Mouse (Mus musculus) neural tube, embryonic 12.5 days (tissue): Measurements from ENCODE around the gene Defb20. TPM values are rescaled to one million over a fixed set of nuclear protein-coding genes. Genes with fewer than 3 reads are reported as not detected.

Source experiments
- ATAC-seq: fragments of 200-750 bp; cut with Nextera tagmentation; 2 replicates; pipeline ENCODE4 v1.8.0; 2017; ENCODE audit warnings: low read depth, mild to moderate bottlenecking, moderate TSS enrichment, moderate library complexity; ENCODE audit not compliant: low FRiP score
- H3K27ac ChIP-seq: fragments of 300-500 bp; sonication (generic); 2 replicates; pipeline ENCODE4 v1.5.1; 2016
- H3K27me3 ChIP-seq: fragments of 300-500 bp; sonication (generic); replicated peaks from 2 replicates; pipeline ENCODE4 v1.6.1; 2016; ENCODE audit warnings: mild to moderate bottlenecking
- H3K36me3 ChIP-seq: fragments of 300-500 bp; sonication (generic); 2 replicates; pipeline ENCODE4 v1.6.1; 2016; ENCODE audit warnings: mild to moderate bottlenecking
- H3K4me1 ChIP-seq: fragments of 300-500 bp; sonication (generic); 2 replicates; pipeline ENCODE4 v1.6.1; 2016
- H3K4me2 ChIP-seq: fragments of 300-500 bp; sonication (generic); replicated peaks from 2 replicates; pipeline ENCODE4 v1.6.1; 2016; ENCODE audit warnings: mild to moderate bottlenecking
- H3K4me3 ChIP-seq: fragments of 300-500 bp; sonication (generic); 2 replicates; pipeline ENCODE4 v1.5.1; 2016
- H3K9ac ChIP-seq: fragments of 300-500 bp; sonication (generic); 2 replicates; pipeline ENCODE4 v1.6.1; 2016; ENCODE audit warnings: mild to moderate bottlenecking
- H3K9me3 ChIP-seq: fragments of 300-500 bp; sonication (generic); 2 replicates; pipeline ENCODE4 v1.6.1; 2016; ENCODE audit warnings: mild to moderate bottlenecking
- WGBS: fragments of 180-500 bp; shearing (Covaris S2); methylation state at CpG from one replicate; pipeline ENCODE4 v1.1.7; 2016; 5-methylcytosine and 5-hydroxymethylcytosine counted together
- polyA plus RNA-seq: library from polyadenylated mRNA; unstranded; fragments of >200 nt; fragmentation: Nextera tagmentation; extraction: Ambion mirVana; gene quantifications from 2 replicates; pipeline ENCODE4 v1.2.1, GENCODE M21; 2016

The Defb20 gene
- polyA plus RNA-seq, 1 experiment from 2014 or later: not detected

DNA sequence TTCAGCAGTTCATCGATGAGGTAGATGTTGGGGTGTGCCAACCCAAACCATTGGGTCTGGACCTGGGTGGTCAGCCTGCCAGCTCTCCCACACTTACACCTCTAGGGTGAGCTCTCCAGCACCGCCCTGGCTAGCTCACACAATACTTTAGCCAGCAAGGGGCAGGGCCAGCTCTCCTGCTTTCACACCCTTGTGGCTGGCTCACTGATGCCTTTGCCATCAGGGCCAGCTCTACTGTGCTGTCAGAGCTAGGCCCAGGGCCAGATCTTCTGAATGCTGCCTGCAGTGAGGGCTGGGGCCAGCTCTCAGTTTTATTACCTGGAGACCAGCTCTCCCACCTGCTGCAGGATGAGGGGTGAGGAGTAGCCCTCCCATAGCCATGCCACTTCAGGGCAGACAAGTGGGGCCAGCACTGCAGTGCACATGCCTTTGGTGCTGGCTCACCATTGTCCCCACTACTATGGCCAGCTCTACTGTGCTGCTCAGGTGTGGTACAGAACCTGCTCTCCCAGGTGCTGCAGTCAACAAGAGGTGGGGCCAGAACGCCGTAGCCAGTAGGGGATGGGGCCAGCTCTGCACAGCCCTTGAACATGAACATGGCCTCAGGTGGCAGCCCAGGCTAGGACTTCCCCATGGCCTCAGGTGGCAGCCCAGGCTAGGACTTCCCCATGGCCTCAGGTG, 24.6 kb upstream of the Defb20 start:
- no peak overlapping the region for H3K9ac ChIP-seq
- H3K4me1 ChIP-seq: no peaks in the 10 kb centered on the region
- ATAC-seq: no peak
- no peaks in the 10 kb centered on the region for H3K9me3 ChIP-seq
- H3K27ac ChIP-seq: no peak overlapping the region
- H3K4me3 ChIP-seq: no peak overlapping the region
- 0 out of 2 replicates have a peak, but pooled peaks cover 2% of the 10 kb centered on the region for H3K27me3 ChIP-seq
- no peak overlapping the region for H3K4me2 ChIP-seq
- H3K36me3 ChIP-seq: no peaks in the 10 kb centered on the region
- WGBS: 82% methylated on average over 4 of the region's 4 CpGs

DNA sequence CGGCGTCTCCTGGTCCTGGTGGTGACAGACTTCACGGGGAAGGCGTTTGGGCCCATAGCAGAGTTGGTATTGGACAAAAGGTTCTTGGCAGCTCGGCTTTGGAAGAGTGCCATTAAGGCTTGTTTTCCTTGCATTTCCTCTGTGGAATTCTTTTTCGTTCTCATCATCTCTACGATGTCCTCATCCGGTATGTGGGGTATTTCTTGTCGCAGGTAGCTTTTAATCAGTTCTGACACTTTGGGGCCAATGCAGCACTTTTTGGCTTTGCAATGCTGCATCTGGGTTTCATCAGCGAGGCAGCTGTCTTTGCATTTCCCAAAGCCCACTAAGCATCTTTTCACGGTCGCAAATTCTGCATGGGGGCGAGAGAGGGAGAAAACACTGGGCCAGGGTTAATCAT, 17.6 kb upstream of the Defb20 start:
- H3K4me2 ChIP-seq: no peak overlapping the region
- no peak overlapping the region for H3K27ac ChIP-seq
- H3K27me3 ChIP-seq: no peaks in the 10 kb centered on the region
- no peaks in the 10 kb centered on the region for H3K36me3 ChIP-seq
- no peaks in the 10 kb centered on the region for H3K4me1 ChIP-seq
- no peak for ATAC-seq
- no peak overlapping the region for H3K9ac ChIP-seq
- no peaks in the 10 kb centered on the region; the same call in 1 of the 2 replicates for H3K9me3 ChIP-seq
- 61% methylated on average over 13 of the region's 13 CpGs for WGBS
- no peak overlapping the region for H3K4me3 ChIP-seq

DNA sequence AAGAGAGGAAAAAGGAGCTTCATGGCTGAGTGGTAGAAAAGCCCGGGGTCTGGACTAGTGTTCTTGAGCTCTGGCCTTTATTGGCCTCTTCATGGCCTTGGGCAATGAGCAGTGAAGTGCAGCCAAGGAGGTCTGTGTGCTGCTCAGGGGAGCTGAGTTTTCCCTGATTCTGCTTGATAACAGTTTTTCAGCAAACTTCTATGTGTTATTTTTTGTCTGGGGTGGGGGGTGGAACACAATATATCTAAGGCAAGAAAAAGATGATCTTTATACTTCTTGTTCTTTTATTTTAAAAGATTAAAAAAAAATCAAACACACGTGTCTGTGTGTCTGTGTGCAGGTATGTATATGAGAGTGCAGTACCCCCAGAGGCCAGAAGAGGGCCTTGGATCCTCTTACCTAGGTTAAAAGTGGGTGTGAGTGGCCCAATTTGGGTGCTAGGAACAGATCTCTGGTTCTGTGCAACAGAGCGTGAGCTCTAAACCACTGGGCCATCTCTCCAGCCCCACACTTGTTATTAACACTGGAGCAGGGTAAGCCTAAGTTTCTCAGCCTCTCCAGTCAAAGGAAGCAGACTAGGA, 12.2 kb upstream of the Defb20 start, which contains the start of gene Defb23:
TSS of gene Defb23 (minus strand) at position 51 of the 581 bp plus-strand sequence.
- no peak within 1 kb of the TSS for H3K27ac ChIP-seq

DNA sequence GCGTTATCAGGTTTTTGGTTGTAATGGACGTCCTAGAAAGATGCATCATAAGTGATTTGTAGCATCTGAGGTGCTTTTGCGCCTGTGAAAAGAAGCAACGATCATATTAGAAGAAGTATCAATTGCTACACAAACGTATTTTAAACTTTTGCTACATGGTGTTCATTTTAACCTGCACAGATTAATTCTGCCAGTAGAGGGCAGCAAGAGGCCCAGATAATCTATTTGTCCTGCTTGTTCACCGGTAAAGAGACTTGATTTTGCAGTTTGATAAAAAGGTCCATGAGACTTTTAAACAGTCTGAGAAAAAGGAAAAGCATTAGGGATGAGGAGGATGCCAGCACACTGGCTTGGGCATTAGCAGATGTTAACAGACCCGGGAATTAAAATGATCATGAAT, 5.9 kb upstream of the Defb20 start:
- no peak overlapping the region for H3K27ac ChIP-seq
- WGBS: 37% methylated on average over 7 of the region's 7 CpGs
- no peak for ATAC-seq
- no peaks in the 10 kb centered on the region for H3K27me3 ChIP-seq
- H3K9me3 ChIP-seq: no peaks in the 10 kb centered on the region
- H3K36me3 ChIP-seq: no peaks in the 10 kb centered on the region
- H3K4me1 ChIP-seq: no peaks in the 10 kb centered on the region
- no peak overlapping the region for H3K4me2 ChIP-seq
- no peak overlapping the region for H3K4me3 ChIP-seq
- no peak overlapping the region for H3K9ac ChIP-seq

More for the DNA sequence above, 12.2 kb upstream of the Defb20 start, which contains the start of gene Defb23:
- no peak within 1 kb of the TSS for H3K9ac ChIP-seq
- no peak within 1 kb of the TSS for H3K4me3 ChIP-seq
- no peak within 1 kb of the TSS for H3K4me2 ChIP-seq
- WGBS: 91% methylated on average over 3 of the region's 3 CpGs
- H3K27me3 ChIP-seq: no peaks in the 10 kb centered on the region
- ATAC-seq: no peak
- H3K36me3 ChIP-seq: no peaks in the 10 kb centered on the region
- no peaks in the 10 kb centered on the region; the same call in 1 of the 2 replicates for H3K9me3 ChIP-seq
- H3K4me1 ChIP-seq: no peaks in the 10 kb centered on the region

DNA sequence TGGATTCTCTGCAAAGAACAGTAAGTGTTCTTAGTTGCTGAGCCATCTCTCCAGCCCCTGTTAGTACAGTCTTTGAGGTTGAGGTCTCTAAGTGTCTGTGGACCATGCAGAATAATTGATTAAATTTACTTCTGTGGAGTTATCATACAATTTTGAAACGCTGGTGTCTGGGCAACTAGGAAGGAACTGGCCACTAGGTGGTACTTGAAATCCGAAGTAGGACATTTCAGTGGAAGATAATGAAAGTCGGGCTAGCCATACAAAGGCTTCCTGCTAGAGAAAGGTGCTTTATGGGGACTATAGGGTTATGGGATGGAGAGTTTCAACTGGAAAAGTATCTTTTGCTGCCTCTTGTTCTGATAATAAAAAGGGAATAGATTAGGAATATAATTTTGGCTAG, 4.4 kb upstream of the Defb20 start:
- H3K4me3 ChIP-seq: no peak overlapping the region
- no peak overlapping the region for H3K27ac ChIP-seq
- H3K4me1 ChIP-seq: no peaks in the 10 kb centered on the region
- no peak overlapping the region for H3K4me2 ChIP-seq
- no peak for ATAC-seq
- H3K27me3 ChIP-seq: no peaks in the 10 kb centered on the region
- H3K36me3 ChIP-seq: no peaks in the 10 kb centered on the region
- 37% methylated on average over 3 of the region's 3 CpGs for WGBS
- no peaks in the 10 kb centered on the region for H3K9me3 ChIP-seq
- no peak overlapping the region for H3K9ac ChIP-seq

DNA sequence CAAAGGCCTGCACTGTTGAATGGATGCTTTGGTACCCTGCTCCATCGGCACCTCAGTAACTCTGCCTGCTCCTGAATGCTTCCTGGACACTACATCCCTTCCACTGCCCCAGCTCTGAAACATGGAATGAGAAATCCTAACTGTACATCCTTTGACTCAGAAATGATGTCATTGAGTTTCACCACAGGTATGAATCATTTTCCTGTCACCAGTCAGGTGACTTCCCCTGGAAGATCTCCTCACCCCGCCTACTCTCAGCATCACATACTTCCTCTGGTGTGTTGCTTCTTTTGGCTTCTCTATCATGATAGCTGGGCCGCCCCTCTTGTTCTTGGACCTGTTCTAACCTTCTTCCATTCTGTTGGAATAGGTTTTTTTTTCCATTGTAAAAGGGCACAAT, 4.0 kb downstream of the Defb20 start:
- H3K27ac ChIP-seq: no peak overlapping the region
- no peaks in the 10 kb centered on the region for H3K4me1 ChIP-seq
- no peak overlapping the region for H3K4me3 ChIP-seq
- 91% methylated on average over 3 of the region's 3 CpGs for WGBS
- ATAC-seq: no peak
- no peak overlapping the region for H3K4me2 ChIP-seq
- no peaks in the 10 kb centered on the region for H3K27me3 ChIP-seq
- H3K9ac ChIP-seq: no peak overlapping the region
- H3K9me3 ChIP-seq: no peaks in the 10 kb centered on the region
- H3K36me3 ChIP-seq: no peaks in the 10 kb centered on the region

DNA sequence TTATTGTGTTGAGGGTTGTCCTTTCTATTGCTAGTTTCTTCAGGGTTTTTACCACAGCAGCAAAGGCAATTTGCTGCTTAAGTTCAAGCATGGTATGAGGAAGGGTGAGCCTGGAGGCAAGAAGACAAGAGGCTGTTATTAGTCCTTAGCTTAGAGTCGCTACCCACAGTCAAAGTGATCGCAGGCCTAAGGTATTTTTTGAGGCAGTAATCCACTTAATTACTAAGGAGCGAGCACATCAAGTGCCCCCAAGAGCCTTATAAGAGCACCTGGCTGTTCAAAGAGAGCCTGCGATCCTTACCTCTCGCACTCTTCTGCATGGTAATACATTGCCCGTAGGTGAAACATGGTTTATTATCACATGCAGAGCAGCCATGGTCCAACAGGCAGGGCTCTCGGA, 4.9 kb downstream of the Defb20 start:
- Histone ChIP-seq H3K4me3 (no peak overlapping the region), H3K9ac (no peak overlapping the region), H3K27ac (no peak overlapping the region), H3K27me3 (no peaks in the 10 kb centered on the region), H3K9me3 (no peaks in the 10 kb centered on the region), H3K4me2 (no peak overlapping the region), H3K36me3 (no peaks in the 10 kb centered on the region), H3K4me1 (no peaks in the 10 kb centered on the region)
- no peak for ATAC-seq
- 90% methylated on average over 7 of the region's 7 CpGs for WGBS

DNA sequence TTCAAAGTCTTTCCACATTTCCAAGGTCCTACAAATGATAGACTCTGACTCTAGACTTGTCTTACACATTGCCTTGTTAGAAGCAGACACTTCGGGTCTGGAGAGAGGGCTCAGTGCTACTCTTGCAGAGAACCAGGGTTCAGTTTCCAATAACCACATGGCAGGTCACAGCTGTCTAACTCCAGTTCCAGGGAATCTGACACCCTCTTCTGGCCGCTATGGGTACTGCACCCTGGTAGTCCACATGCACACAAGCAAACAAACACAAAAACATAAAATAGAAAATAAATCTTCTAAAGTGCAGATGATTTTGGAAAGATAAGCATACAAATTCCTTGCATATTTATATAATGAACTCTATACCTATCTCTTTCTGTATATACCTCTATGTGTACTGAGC, 10.2 kb downstream of the Defb20 start:
- no peaks in the 10 kb centered on the region for H3K4me1 ChIP-seq
- no peak overlapping the region for H3K4me2 ChIP-seq
- no peaks in the 10 kb centered on the region for H3K9me3 ChIP-seq
- H3K4me3 ChIP-seq: no peak overlapping the region
- H3K27ac ChIP-seq: no peak overlapping the region
- H3K36me3 ChIP-seq: no peaks in the 10 kb centered on the region
- WGBS: 78% methylated on average over 2 of the region's 2 CpGs
- H3K9ac ChIP-seq: no peak overlapping the region
- no peaks in the 10 kb centered on the region for H3K27me3 ChIP-seq
- no peak for ATAC-seq

DNA sequence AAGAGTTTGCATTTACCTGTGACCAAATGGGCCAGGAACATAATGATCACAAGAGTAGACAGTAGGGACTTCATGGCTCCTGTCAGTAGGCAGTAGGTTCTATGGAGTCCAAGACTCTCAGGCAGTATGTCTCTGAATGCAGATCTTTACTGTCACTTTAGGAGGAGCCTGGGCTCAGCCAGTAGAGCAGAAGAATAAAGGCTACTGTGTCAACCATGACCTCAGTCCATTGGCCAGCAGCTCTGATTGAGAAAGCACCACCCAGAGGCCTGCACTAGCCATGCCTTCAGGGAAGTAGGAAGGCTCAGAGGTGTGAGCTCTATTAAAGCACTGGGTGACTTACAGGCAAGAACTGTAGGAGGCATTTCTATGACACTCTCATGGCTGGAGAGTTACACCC, 13.2 kb downstream of the Defb20 start, which contains the start of gene Defb22:
TSS of gene Defb22 (minus strand) at position 101 of the 400 bp plus-strand sequence.
- ATAC-seq: no peak

DNA sequence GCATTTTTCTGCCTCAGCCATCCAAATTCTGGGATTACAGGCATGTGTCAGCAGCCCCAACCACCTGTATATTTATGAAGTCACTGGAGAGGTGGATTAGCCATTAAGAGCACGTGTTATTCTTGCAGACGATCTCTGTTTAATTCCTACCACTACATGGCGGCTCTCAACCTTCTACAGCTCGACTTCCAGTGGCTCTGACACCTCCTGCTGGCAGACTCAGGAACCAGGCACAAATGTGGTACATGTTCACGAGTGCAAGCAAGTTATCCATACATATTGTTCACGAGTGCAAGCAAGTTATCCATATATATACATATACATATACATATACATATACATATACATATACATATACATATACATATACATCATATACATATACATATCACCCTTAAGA, 16.3 kb downstream of the Defb20 start:
- H3K4me2 ChIP-seq: no peak overlapping the region
- H3K9me3 ChIP-seq: no peaks in the 10 kb centered on the region
- H3K4me3 ChIP-seq: no peak overlapping the region
- no peak overlapping the region for H3K27ac ChIP-seq
- ATAC-seq: no peak
- H3K4me1 ChIP-seq: no peaks in the 10 kb centered on the region
- H3K27me3 ChIP-seq: no peaks in the 10 kb centered on the region
- no peaks in the 10 kb centered on the region for H3K36me3 ChIP-seq
- WGBS: 81% methylated on average over 6 of the region's 6 CpGs
- H3K9ac ChIP-seq: no peak overlapping the region

More for the DNA sequence above, 13.2 kb downstream of the Defb20 start, which contains the start of gene Defb22:
- no peak within 1 kb of the TSS for H3K4me3 ChIP-seq
- no peaks in the 10 kb centered on the region for H3K9me3 ChIP-seq
- H3K4me2 ChIP-seq: no peak within 1 kb of the TSS
- H3K9ac ChIP-seq: no peak within 1 kb of the TSS
- H3K4me1 ChIP-seq: no peaks in the 10 kb centered on the region
- no peak within 1 kb of the TSS for H3K27ac ChIP-seq
- no peaks in the 10 kb centered on the region for H3K27me3 ChIP-seq
- H3K36me3 ChIP-seq: no peaks in the 10 kb centered on the region

DNA sequence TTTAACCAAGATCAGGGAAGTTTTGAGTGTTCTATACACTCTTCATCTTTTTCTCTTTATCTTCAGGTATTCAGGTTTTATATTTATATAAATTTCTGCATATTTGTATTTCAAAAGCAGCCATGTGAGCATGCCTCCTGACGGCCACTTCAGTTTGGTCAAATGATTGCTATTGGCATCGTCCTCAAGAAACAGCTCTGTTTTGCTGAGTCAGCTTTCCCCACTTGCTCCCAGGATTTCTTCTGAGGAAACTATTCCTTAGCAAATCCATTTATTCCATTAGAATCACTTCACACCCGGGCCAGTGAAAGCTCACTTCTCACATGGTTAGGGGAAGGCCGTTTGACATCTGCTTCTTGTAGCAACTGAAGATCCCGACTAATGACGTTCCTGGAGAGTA, 21.2 kb downstream of the Defb20 start:
- Histone ChIP-seq H3K9ac (no peak overlapping the region), H3K27ac (no peak overlapping the region), H3K27me3 (no peaks in the 10 kb centered on the region), H3K9me3 (no peaks in the 10 kb centered on the region), H3K4me1 (no peaks in the 10 kb centered on the region), H3K4me3 (no peak overlapping the region), H3K4me2 (no peak overlapping the region), H3K36me3 (no peaks in the 10 kb centered on the region)
- ATAC-seq: no peak
- WGBS: 85% methylated on average over 6 of the region's 6 CpGs

DNA sequence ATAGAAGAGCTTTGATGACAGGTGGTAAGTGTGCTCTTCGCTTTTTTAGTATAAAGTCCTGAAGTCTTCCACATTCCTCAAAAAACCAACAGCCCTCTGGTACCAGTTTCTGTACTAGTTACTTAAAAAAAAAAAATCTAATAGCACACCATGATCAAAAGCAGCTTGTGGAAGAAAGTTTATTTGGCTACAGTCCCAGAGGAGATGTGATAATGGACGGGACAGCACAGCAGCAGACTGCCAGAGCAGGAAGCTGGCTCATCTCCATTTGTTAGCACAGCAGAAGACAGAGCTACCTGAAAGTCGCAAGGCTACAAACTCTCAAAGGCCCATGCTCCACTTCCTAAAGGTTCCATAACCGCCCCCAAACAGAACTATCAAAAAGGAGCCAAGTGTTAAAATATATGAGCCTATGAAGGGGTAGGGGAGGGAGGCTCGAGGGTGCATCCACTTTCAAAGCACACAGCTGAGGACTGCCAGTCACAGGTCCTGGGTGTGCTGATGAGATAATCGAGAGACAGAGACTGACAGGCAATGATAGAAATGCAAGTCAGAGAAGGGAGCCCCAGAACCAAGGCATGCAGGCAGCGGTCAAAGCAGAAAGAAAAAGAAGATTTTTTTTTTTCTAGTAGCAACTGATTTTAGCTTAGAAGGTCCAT, 23.5 kb downstream of the Defb20 start:
- Histone ChIP-seq H3K4me1 (no peaks in the 10 kb centered on the region), H3K9me3 (no peaks in the 10 kb centered on the region), H3K27ac (no peak overlapping the region), H3K4me2 (no peak overlapping the region), H3K9ac (no peak overlapping the region), H3K4me3 (no peak overlapping the region), H3K27me3 (no peaks in the 10 kb centered on the region), H3K36me3 (no peaks in the 10 kb centered on the region)
- WGBS: 83% methylated on average over 7 of the region's 7 CpGs
- no peak for ATAC-seq
